Mouse (Mus musculus) small intestine, adult 2 months (tissue): ENCODE measurements around the gene Ptpro. TPM values are rescaled to one million over a fixed set of nuclear protein-coding genes. Genes with fewer than 3 reads are reported as not detected.

Experiments
- H3K27ac ChIP-seq: fragments of 200-500 bp; 2 replicates; pipeline ENCODE4 v1.5.1; 2012; ENCODE audit warnings: low read depth, low read length, control low read depth, inconsistent platforms; ENCODE audit not compliant: insufficient read depth
- H3K27me3 ChIP-seq: fragments of 200-500 bp; 2 replicates; pipeline ENCODE4 v1.6.1; 2012; ENCODE audit warnings: mild to moderate bottlenecking, moderate library complexity, low read length, inconsistent platforms; ENCODE audit not compliant: control insufficient read depth, insufficient read depth
- H3K36me3 ChIP-seq: fragments of 200-500 bp; 2 replicates; pipeline ENCODE4 v1.6.1; 2012; ENCODE audit warnings: mild to moderate bottlenecking, low read length, control low read depth, inconsistent platforms; ENCODE audit not compliant: control insufficient read depth, insufficient read depth
- H3K4me1 ChIP-seq: fragments of 200-500 bp; 2 replicates; pipeline ENCODE4 v1.6.1; 2012; ENCODE audit warnings: low read length, inconsistent platforms, mixed read lengths; ENCODE audit not compliant: control insufficient read depth, insufficient read depth, insufficient read length
- H3K4me3 ChIP-seq: fragments of 200-500 bp; 2 replicates; pipeline ENCODE4 v1.5.1; 2012; ENCODE audit warnings: low read depth, mild to moderate bottlenecking, control low read depth, inconsistent platforms, low read length, moderate library complexity
- CTCF ChIP-seq: fragments of 200-500 bp; IDR thresholded peaks from 2 replicates; pipeline ENCODE4 v1.5.1; 2012; ENCODE audit warnings: low read depth, mild to moderate bottlenecking, control low read depth, inconsistent platforms, low read length, moderate library complexity, mixed read lengths; ENCODE audit not compliant: insufficient replicate concordance, insufficient read length; ENCODE audit errors: extremely low read depth
- POLR2A ChIP-seq: fragments of 200-500 bp; IDR thresholded peaks from 2 replicates; pipeline ENCODE4 v1.6.1; 2012; ENCODE audit warnings: low read depth, mild to moderate bottlenecking, control low read depth, inconsistent platforms, low read length, moderate library complexity
- WGBS: fragments of 180-500 bp; shearing (Covaris S2); methylation state at CpG from one replicate; pipeline ENCODE4 v1.1.7; 2018; 5-methylcytosine and 5-hydroxymethylcytosine counted together
- polyA plus RNA-seq: library from polyadenylated mRNA; depleted of rRNA; stranded (reverse); fragments of >200 nt; gene quantifications from 2 replicates; pipeline ENCODE4 v1.2.3, GENCODE M21; 2012; rRNA removed

The Ptpro gene
- 0.55 and 0.56 TPM in 2 replicates for polyA plus RNA-seq

- no peaks in the 10 kb centered on the region for H3K36me3 ChIP-seq
- 3% methylated on average over 53 of the region's 53 CpGs for WGBS
- H3K27me3 ChIP-seq = peaks cover 13% of the 10 kb centered on the region
- no peak for TF ChIP-seq CTCF
- TF ChIP-seq POLR2A = no peak
- peak within 1 kb of the TSS; percentile 3; the same call in 1 of the 2 replicates for H3K4me3 ChIP-seq
- no peak within 1 kb of the TSS for H3K27ac ChIP-seq
- no peaks in the 10 kb centered on the region for H3K4me1 ChIP-seq
Observed at GRCm38 (mm10) chr6:137252194-137252886, at the start of gene Ptpro. Ptpro (plus strand) TSS chr6:137252319.

- WGBS = 89% methylated on average over 4 of the region's 4 CpGs
- Histone ChIP-seq H3K36me3 (no peaks in the 10 kb centered on the region), H3K4me3 (no peak overlapping the region), H3K4me1 (no peaks in the 10 kb centered on the region), H3K27me3 (no peaks in the 10 kb centered on the region), H3K27ac (no peak overlapping the region)
- TF ChIP-seq CTCF (no peak), POLR2A (no peak)
Observed at GRCm38 (mm10) chr6:137202661-137203060, 49.5 kb upstream of the Ptpro start.

GRCm38 (mm10) chr6:137205662-137206400 lies 46.3 kb upstream of the Ptpro start:
- 48% methylated on average over 11 of the region's 11 CpGs for WGBS
- Histone ChIP-seq H3K4me1 (peaks cover 3% of the 10 kb centered on the region; the same call in 1 of the 2 replicates), H3K36me3 (no peaks in the 10 kb centered on the region), H3K27ac (no peak overlapping the region), H3K4me3 (no peak overlapping the region), H3K27me3 (no peaks in the 10 kb centered on the region)
- no peak for TF ChIP-seq CTCF
- no peak for TF ChIP-seq POLR2A

GRCm38 (mm10) chr6:137207126-137207525 lies 45.0 kb upstream of the Ptpro start:
- H3K27ac ChIP-seq = no peak overlapping the region
- 95% methylated on average over 6 of the region's 6 CpGs for WGBS
- no peaks in the 10 kb centered on the region for H3K36me3 ChIP-seq
- H3K4me3 ChIP-seq = no peak overlapping the region
- H3K4me1 ChIP-seq = peaks cover 5% of the 10 kb centered on the region; the same call in 1 of the 2 replicates
- TF ChIP-seq POLR2A (no peak), CTCF (no peak)
- no peaks in the 10 kb centered on the region for H3K27me3 ChIP-seq

GRCm38 (mm10) chr6:137209992-137210391 lies 42.1 kb upstream of the Ptpro start:
- WGBS = 36% methylated on average over 8 of the region's 8 CpGs
- Histone ChIP-seq H3K27me3 (no peaks in the 10 kb centered on the region), H3K27ac (no peak overlapping the region), H3K36me3 (no peaks in the 10 kb centered on the region), H3K4me1 (peaks cover 5% of the 10 kb centered on the region; the same call in 1 of the 2 replicates), H3K4me3 (no peak overlapping the region)
- TF ChIP-seq POLR2A = no peak
- TF ChIP-seq CTCF = no peak

GRCm38 (mm10) chr6:137210991-137211390 lies 41.1 kb upstream of the Ptpro start:
- Histone ChIP-seq H3K27me3 (no peaks in the 10 kb centered on the region), H3K36me3 (no peaks in the 10 kb centered on the region), H3K27ac (no peak overlapping the region), H3K4me3 (no peak overlapping the region), H3K4me1 (peaks cover 5% of the 10 kb centered on the region; the same call in 1 of the 2 replicates)
- WGBS = 77% methylated on average over 10 of the region's 10 CpGs
- no peak for TF ChIP-seq CTCF
- TF ChIP-seq POLR2A = no peak

- TF ChIP-seq CTCF = no peak
- no peak for TF ChIP-seq POLR2A
- H3K27ac ChIP-seq = no peak overlapping the region
- no peaks in the 10 kb centered on the region for H3K27me3 ChIP-seq
- H3K36me3 ChIP-seq = no peaks in the 10 kb centered on the region
- H3K4me1 ChIP-seq = peaks cover 5% of the 10 kb centered on the region; the same call in 1 of the 2 replicates
- WGBS = 10% methylated on average over 2 of the region's 2 CpGs
- no peak overlapping the region for H3K4me3 ChIP-seq
Observed at GRCm38 (mm10) chr6:137211441-137211840, 40.7 kb upstream of the Ptpro start.
